Mouse (Mus musculus) forebrain, embryonic 15.5 days (tissue): ENCODE data around the gene Epc2. TPM values are rescaled to one million over a fixed set of nuclear protein-coding genes. Genes with fewer than 3 reads are reported as not detected.
A peak's percentile ranks its signal among the peaks of the same experiment; 100 is the strongest.

Experiments used
- ATAC-seq: fragments of 200-750 bp; cut with Nextera tagmentation; replicated peaks from 2 replicates; pipeline ENCODE4 v1.8.0; 2017; ENCODE audit warnings: mild to moderate bottlenecking, moderate TSS enrichment, moderate library complexity
- H3K27ac ChIP-seq: fragments of 300-500 bp; sonication (generic); replicated peaks from 2 replicates; pipeline ENCODE4 v1.5.1; 2015; ENCODE audit warnings: mild to moderate bottlenecking, inconsistent platforms
- H3K27me3 ChIP-seq: fragments of 300-500 bp; sonication (generic); 2 replicates; pipeline ENCODE4 v1.6.1; 2015; ENCODE audit warnings: inconsistent platforms
- H3K36me3 ChIP-seq: fragments of 300-500 bp; sonication (generic); 2 replicates; pipeline ENCODE4 v1.6.1; 2015; ENCODE audit warnings: mild to moderate bottlenecking, inconsistent platforms
- H3K4me1 ChIP-seq: fragments of 300-500 bp; sonication (generic); 2 replicates; pipeline ENCODE4 v1.6.1; 2015; ENCODE audit warnings: inconsistent platforms
- H3K4me2 ChIP-seq: fragments of 300-500 bp; sonication (generic); replicated peaks from 2 replicates; pipeline ENCODE4 v1.6.1; 2015; ENCODE audit warnings: mild to moderate bottlenecking, inconsistent platforms
- H3K4me3 ChIP-seq: fragments of 300-500 bp; sonication (generic); 2 replicates; pipeline ENCODE4 v1.5.1; 2015; ENCODE audit warnings: mild to moderate bottlenecking, inconsistent platforms
- H3K9ac ChIP-seq: fragments of 300-500 bp; sonication (generic); replicated peaks from 2 replicates; pipeline ENCODE4 v1.6.1; 2015; ENCODE audit warnings: mild to moderate bottlenecking, inconsistent platforms
- H3K9me3 ChIP-seq: fragments of 300-500 bp; sonication (generic); 2 replicates; pipeline ENCODE4 v1.6.1; 2016; ENCODE audit warnings: inconsistent platforms
- WGBS: fragments of 180-500 bp; shearing (Covaris S2); methylation state at CpG from one replicate; pipeline ENCODE4 v1.1.7; 2015; ENCODE audit warnings: mixed read lengths; 5-methylcytosine and 5-hydroxymethylcytosine counted together
- polyA plus RNA-seq: library from polyadenylated mRNA; unstranded; fragments of >200 nt; fragmentation: Nextera tagmentation; extraction: Ambion mirVana; gene quantifications from 2 replicates; pipeline ENCODE4 v1.2.1, GENCODE M21; 2015

The Epc2 gene
- polyA plus RNA-seq, 1 experiment from 2014 or later: 15.4 TPM

- no peak for ATAC-seq
- H3K36me3 ChIP-seq: no peaks in the 10 kb centered on the region
- WGBS: 47% methylated on average over 9 of the region's 9 CpGs
- H3K27me3 ChIP-seq: no peaks in the 10 kb centered on the region
- no peak overlapping the region for H3K4me3 ChIP-seq
- peak overlapping the region; percentile 78; the same call in 1 of the 2 replicates for H3K27ac ChIP-seq
- H3K4me1 ChIP-seq: peaks cover 35% of the 10 kb centered on the region
- H3K9me3 ChIP-seq: no peaks in the 10 kb centered on the region
- peak overlapping the region; percentile 32; the same call in 1 of the 2 replicates for H3K4me2 ChIP-seq
- peak overlapping the region; percentile 34; the same call in 1 of the 2 replicates for H3K9ac ChIP-seq
These were observed 121.4 kb downstream of the Epc2 start for GRCm38 (mm10) chr2:49572684-49573083.

- Histone ChIP-seq H3K36me3 (no peaks in the 10 kb centered on the region), H3K4me1 (peaks cover 35% of the 10 kb centered on the region), H3K9me3 (no peaks in the 10 kb centered on the region), H3K27me3 (no peaks in the 10 kb centered on the region), H3K4me3 (no peak overlapping the region), H3K27ac (no peak overlapping the region), H3K9ac (no peak overlapping the region), H3K4me2 (no peak overlapping the region)
- ATAC-seq: no peak
- WGBS: 87% methylated on average over 3 of the region's 3 CpGs
These were observed 122.0 kb downstream of the Epc2 start for GRCm38 (mm10) chr2:49573282-49573681.

- 93% methylated on average over 3 of the region's 3 CpGs for WGBS
- Histone ChIP-seq H3K27me3 (no peaks in the 10 kb centered on the region), H3K27ac (no peak overlapping the region), H3K9me3 (no peaks in the 10 kb centered on the region), H3K9ac (no peak overlapping the region), H3K4me2 (no peak overlapping the region), H3K4me3 (no peak overlapping the region), H3K4me1 (no peaks in the 10 kb centered on the region), H3K36me3 (no peaks in the 10 kb centered on the region)
- no peak for ATAC-seq
These were observed 129.3 kb downstream of the Epc2 start for GRCm38 (mm10) chr2:49580585-49580984.

- Histone ChIP-seq H3K27ac (no peak overlapping the region), H3K4me1 (no peaks in the 10 kb centered on the region), H3K4me2 (no peak overlapping the region), H3K9ac (no peak overlapping the region), H3K36me3 (no peaks in the 10 kb centered on the region), H3K9me3 (no peaks in the 10 kb centered on the region), H3K27me3 (no peaks in the 10 kb centered on the region), H3K4me3 (no peak overlapping the region)
- WGBS: 88% methylated on average over 5 of the region's 5 CpGs
- no peak for ATAC-seq
These were observed 131.3 kb downstream of the Epc2 start for GRCm38 (mm10) chr2:49582546-49582945.

GRCm38 (mm10) chr2:49583311-49583710, 132.0 kb downstream of the Epc2 start:
- no peaks in the 10 kb centered on the region for H3K27me3 ChIP-seq
- H3K27ac ChIP-seq: no peak overlapping the region
- no peak overlapping the region for H3K9ac ChIP-seq
- H3K4me3 ChIP-seq: no peak overlapping the region
- H3K4me2 ChIP-seq: no peak overlapping the region
- ATAC-seq: no peak
- no peaks in the 10 kb centered on the region for H3K36me3 ChIP-seq
- no peaks in the 10 kb centered on the region for H3K4me1 ChIP-seq
- 92% methylated on average over 2 of the region's 2 CpGs for WGBS
- no peaks in the 10 kb centered on the region for H3K9me3 ChIP-seq

GRCm38 (mm10) chr2:49590450-49590849, 139.2 kb downstream of the Epc2 start:
- H3K9ac ChIP-seq: no peak overlapping the region
- ATAC-seq: no peak
- 73% methylated on average over 5 of the region's 5 CpGs for WGBS
- no peak overlapping the region for H3K27ac ChIP-seq
- H3K36me3 ChIP-seq: no peaks in the 10 kb centered on the region
- no peak overlapping the region for H3K4me3 ChIP-seq
- H3K27me3 ChIP-seq: no peaks in the 10 kb centered on the region
- no peak overlapping the region for H3K4me2 ChIP-seq
- no peaks in the 10 kb centered on the region for H3K4me1 ChIP-seq
- H3K9me3 ChIP-seq: no peaks in the 10 kb centered on the region

GRCm38 (mm10) chr2:49592926-49593325, 141.6 kb downstream of the Epc2 start:
- H3K9ac ChIP-seq: no peak overlapping the region
- no peak overlapping the region for H3K4me3 ChIP-seq
- H3K36me3 ChIP-seq: no peaks in the 10 kb centered on the region
- no peak for ATAC-seq
- no peak overlapping the region for H3K4me2 ChIP-seq
- H3K4me1 ChIP-seq: no peaks in the 10 kb centered on the region
- no peaks in the 10 kb centered on the region for H3K27me3 ChIP-seq
- no peak overlapping the region for H3K27ac ChIP-seq
- no peaks in the 10 kb centered on the region for H3K9me3 ChIP-seq

GRCm38 (mm10) chr2:49594886-49595285, 143.6 kb downstream of the Epc2 start:
- WGBS: 80% methylated on average over 7 of the region's 7 CpGs
- no peaks in the 10 kb centered on the region for H3K9me3 ChIP-seq
- H3K4me2 ChIP-seq: no peak overlapping the region
- H3K27ac ChIP-seq: no peak overlapping the region
- H3K4me1 ChIP-seq: peaks cover 2% of the 10 kb centered on the region; the same call in 1 of the 2 replicates
- H3K4me3 ChIP-seq: no peak overlapping the region
- H3K9ac ChIP-seq: no peak overlapping the region
- no peaks in the 10 kb centered on the region for H3K27me3 ChIP-seq
- no peak for ATAC-seq
- H3K36me3 ChIP-seq: no peaks in the 10 kb centered on the region

- Histone ChIP-seq H3K36me3 (no peaks in the 10 kb centered on the region), H3K27me3 (no peaks in the 10 kb centered on the region), H3K4me3 (no peak overlapping the region), H3K4me1 (peaks cover 9% of the 10 kb centered on the region), H3K9me3 (no peaks in the 10 kb centered on the region), H3K27ac (no peak overlapping the region), H3K4me2 (no peak overlapping the region), H3K9ac (no peak overlapping the region)
- ATAC-seq: no peak
- 69% methylated on average over 3 of the region's 3 CpGs for WGBS
These were observed 145.0 kb downstream of the Epc2 start for GRCm38 (mm10) chr2:49596318-49596717.

GRCm38 (mm10) chr2:49600021-49600681, 148.9 kb downstream of the Epc2 start:
- H3K9me3 ChIP-seq: no peaks in the 10 kb centered on the region
- 0 out of 2 replicates have a peak, but pooled peaks have one; percentile 49 for ATAC-seq
- no peak overlapping the region for H3K4me2 ChIP-seq
- H3K4me1 ChIP-seq: peaks cover 16% of the 10 kb centered on the region
- 27% methylated on average over 7 of the region's 7 CpGs for WGBS
- H3K27ac ChIP-seq: peak overlapping the region; percentile 32; the same call in 1 of the 2 replicates
- no peak overlapping the region for H3K4me3 ChIP-seq
- H3K9ac ChIP-seq: no peak overlapping the region
- H3K27me3 ChIP-seq: no peaks in the 10 kb centered on the region
- no peaks in the 10 kb centered on the region for H3K36me3 ChIP-seq

Other genes starting within 250 kb of the Epc2 start
- 171 and 172 TPM in 2 replicates for gene Kif5c, start 167.8 kb downstream of the Epc2 start, polyA plus RNA-seq